Comparison of ENCODE assay signal across 11 mouse cellular contexts in the genomic region with DNA sequence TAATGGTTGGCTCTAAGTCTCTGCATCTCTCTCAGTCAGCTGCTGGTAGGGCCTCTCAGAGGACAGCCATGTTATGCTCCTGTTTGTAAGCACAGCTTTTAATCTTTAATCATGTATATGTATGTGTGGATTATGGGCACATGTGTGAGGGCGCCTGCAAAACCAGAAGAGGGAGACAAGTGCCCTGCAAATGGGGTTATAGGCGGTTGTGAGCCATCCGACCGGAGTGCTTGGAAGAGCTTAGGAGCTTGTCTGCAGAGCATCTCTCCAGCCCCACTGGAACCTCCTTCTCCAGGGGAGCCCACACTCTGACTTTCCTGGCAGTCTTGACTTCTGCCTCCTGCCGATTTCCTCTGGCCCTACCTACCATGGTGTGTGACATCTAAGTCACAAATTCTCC.
DNase-seq lines count a peak whose midpoint lies in the region; ATAC-seq lines count a peak whose summit lies in the region.
"Had no signal": no experiment of that assay in that cellular context is flagged by ENCODE, and none has a peak within 500 bp of the region (broad histone marks: within the 10 kb centered on the region; RNA-seq: fewer than 3 reads in every experiment).

No protein-coding gene starts in this region.

- H3K4me1 ChIP-seq in forebrain, embryonic 11.5 days (replicated peaks; ENCODE audit: control insufficient read depth, insufficient read depth, low read length): peaks cover 16% of the 10 kb centered on the region
- H3K4me1 ChIP-seq in hindbrain, embryonic 16.5 days (ENCODE audit: control insufficient read depth, insufficient read depth, low read depth, low read length): peaks cover 13% of the 10 kb centered on the region
- peaks cover 7% of the 10 kb centered on the region for H3K4me1 ChIP-seq in midbrain, embryonic 16.5 days (ENCODE audit: control insufficient read depth, insufficient read depth, low read length)

- intact Hi-C loops in left cerebral cortex, postnatal 10 days (cut with DNase I): no loop called here

- no peak for DNase-seq in frontal cortex, adult 2 months (ENCODE audit: extremely low spot score in 1 of 2, low spot score in 1 of 2)
- no peak for DNase-seq in forebrain, embryonic 11.5 days (ENCODE audit: low spot score)
- DNase-seq in right cerebral cortex, adult 18-20 months: no peak
- DNase-seq in left cerebral cortex, postnatal 10 days (ENCODE audit: extremely low spot score in 1 of 2, low spot score in 2 of 2): no peak
- no peak for DNase-seq in gastrocnemius, adult 8-10 months (ENCODE audit: low spot score in 2 of 2)
- DNase-seq: heart, adult 2 months; kidney, postnatal 36 days had no signal

- no peaks in the 10 kb centered on the region for H3K36me3 ChIP-seq in forebrain, embryonic 11.5 days (ENCODE audit: control insufficient read depth, insufficient read depth, low read length)
- H3K36me3 ChIP-seq in hindbrain, embryonic 16.5 days (ENCODE audit: control insufficient read depth, insufficient read depth, low read length): no peaks in the 10 kb centered on the region
- H3K36me3 ChIP-seq in midbrain, embryonic 16.5 days (ENCODE audit: control insufficient read depth, insufficient read depth, low read length): no peaks in the 10 kb centered on the region
- H3K36me3 ChIP-seq: lung, embryonic 15.5 days had no signal

- no peak overlapping the region for H3K4me3 ChIP-seq in forebrain, embryonic 11.5 days (ENCODE audit: low read depth, low read length)
- no peak overlapping the region for H3K4me3 ChIP-seq in hindbrain, embryonic 16.5 days (ENCODE audit: low read length)
- H3K4me3 ChIP-seq in midbrain, embryonic 16.5 days (ENCODE audit: low read depth, low read length): no peak overlapping the region
- H3K4me3 ChIP-seq: heart, adult 2 months; lung, embryonic 15.5 days had no signal

- 81% methylated on average over 5 of the region's 5 CpGs for WGBS in forebrain, embryonic 11.5 days
- 64% methylated on average over 5 of the region's 5 CpGs for WGBS in hindbrain, embryonic 16.5 days
- WGBS in midbrain, embryonic 16.5 days: 65% methylated on average over 5 of the region's 5 CpGs

- H3K9me3 ChIP-seq in forebrain, embryonic 11.5 days (ENCODE audit: control insufficient read depth, low read length): peaks cover 4% of the 10 kb centered on the region; the same call in 1 of the 2 replicates
- H3K9me3 ChIP-seq in hindbrain, embryonic 16.5 days (ENCODE audit: control insufficient read depth, low read length): peaks cover 7% of the 10 kb centered on the region
- peaks cover 3% of the 10 kb centered on the region; the same call in 1 of the 2 replicates for H3K9me3 ChIP-seq in midbrain, embryonic 16.5 days (replicated peaks; ENCODE audit: control insufficient read depth, low read length, poor library complexity, severe bottlenecking)

- peak overlapping the region; percentile 51 for H3K9ac ChIP-seq in forebrain, embryonic 11.5 days (ENCODE audit: low read length)
- peak overlapping the region; percentile 39; the same call in 1 of the 2 replicates for H3K9ac ChIP-seq in hindbrain, embryonic 16.5 days (ENCODE audit: low read depth, low read length)
- no peak overlapping the region for H3K9ac ChIP-seq in midbrain, embryonic 16.5 days (ENCODE audit: low read depth, low read length)
- H3K9ac ChIP-seq: lung, embryonic 15.5 days had no signal

- H3K27ac ChIP-seq in forebrain, embryonic 11.5 days (ENCODE audit: low read depth, low read length): peak overlapping the region; percentile 79
- peak overlapping the region; percentile 62 for H3K27ac ChIP-seq in hindbrain, embryonic 16.5 days (ENCODE audit: low read depth, low read length)
- H3K27ac ChIP-seq in midbrain, embryonic 16.5 days (ENCODE audit: low read length): peak overlapping the region; percentile 64
- H3K27ac ChIP-seq: heart, adult 2 months had no signal

- H3K4me2 ChIP-seq in forebrain, embryonic 11.5 days (ENCODE audit: low read depth, low read length, severe bottlenecking): no peak overlapping the region
- no peak overlapping the region for H3K4me2 ChIP-seq in hindbrain, embryonic 16.5 days (ENCODE audit: low read length)
- H3K4me2 ChIP-seq in midbrain, embryonic 16.5 days (ENCODE audit: low read length): no peak overlapping the region
- H3K4me2 ChIP-seq: lung, embryonic 15.5 days had no signal

- H3K27me3 ChIP-seq in forebrain, embryonic 11.5 days (ENCODE audit: control insufficient read depth, insufficient read depth, low read length): peaks cover 11% of the 10 kb centered on the region; the same call in 1 of the 2 replicates
- no peaks in the 10 kb centered on the region for H3K27me3 ChIP-seq in hindbrain, embryonic 16.5 days (replicated peaks; ENCODE audit: control insufficient read depth, insufficient read depth, low read length)
- H3K27me3 ChIP-seq in midbrain, embryonic 16.5 days (ENCODE audit: control insufficient read depth, insufficient read depth, low read depth, low read length): no peaks in the 10 kb centered on the region
- H3K27me3 ChIP-seq: lung, embryonic 15.5 days had no signal

- ATAC-seq in frontal cortex, adult (ENCODE audit: low TSS enrichment): 0 out of 2 replicates have a peak, but pooled peaks have one; percentile 7
- ATAC-seq in forebrain, embryonic 11.5 days (replicated peaks; ENCODE audit: low FRiP score): peak; percentile 6
- peak; percentile 28 for ATAC-seq in hindbrain, embryonic 16.5 days
- ATAC-seq in midbrain, embryonic 16.5 days: 0 out of 2 replicates have a peak, but pooled peaks have one; percentile 12
